Mouse (Mus musculus) heart, embryonic 13.5 days (tissue): Measurements from ENCODE around the gene Slc25a11. TPM values are rescaled to one million over a fixed set of nuclear protein-coding genes. Genes with fewer than 3 reads are reported as not detected.

ENCODE experiments used
- ATAC-seq: fragments of 200-750 bp; cut with Nextera tagmentation; 2 replicates; pipeline ENCODE4 v1.8.0; 2017; ENCODE audit warnings: moderate TSS enrichment; ENCODE audit not compliant: insufficient number of reproducible peaks, low FRiP score, low TSS enrichment; ENCODE audit errors: extremely low read depth
- H3K27ac ChIP-seq: fragments of 300-500 bp; sonication (generic); replicated peaks from 2 replicates; pipeline ENCODE4 v1.5.1; 2015; ENCODE audit warnings: moderate library complexity, mild to moderate bottlenecking, inconsistent platforms
- H3K27me3 ChIP-seq: fragments of 300-500 bp; sonication (generic); replicated peaks from 2 replicates; pipeline ENCODE4 v1.6.1; 2015; ENCODE audit warnings: mild to moderate bottlenecking, inconsistent platforms
- H3K36me3 ChIP-seq: fragments of 300-500 bp; sonication (generic); 2 replicates; pipeline ENCODE4 v1.6.1; 2015; ENCODE audit warnings: mild to moderate bottlenecking, inconsistent platforms
- H3K4me1 ChIP-seq: fragments of 300-500 bp; sonication (generic); 2 replicates; pipeline ENCODE4 v1.6.1; 2015; ENCODE audit warnings: inconsistent platforms
- H3K4me2 ChIP-seq: fragments of 300-500 bp; sonication (generic); 2 replicates; pipeline ENCODE4 v1.6.1; 2015; ENCODE audit warnings: inconsistent platforms, mild to moderate bottlenecking, moderate library complexity
- H3K4me3 ChIP-seq: fragments of 300-500 bp; sonication (generic); 2 replicates; pipeline ENCODE4 v1.5.1; 2015; ENCODE audit warnings: moderate library complexity, mild to moderate bottlenecking, inconsistent platforms
- H3K9ac ChIP-seq: fragments of 300-500 bp; sonication (generic); 2 replicates; pipeline ENCODE4 v1.6.1; 2015; ENCODE audit warnings: inconsistent platforms, mild to moderate bottlenecking, moderate library complexity
- H3K9me3 ChIP-seq: fragments of 300-500 bp; sonication (generic); 2 replicates; pipeline ENCODE4 v1.6.1; 2016; ENCODE audit warnings: inconsistent platforms
- WGBS: fragments of 180-500 bp; shearing (Covaris S2); methylation state at CpG from one replicate; pipeline ENCODE4 v1.1.7; 2015; ENCODE audit warnings: mixed read lengths; 5-methylcytosine and 5-hydroxymethylcytosine counted together
- polyA plus RNA-seq: library from polyadenylated mRNA; unstranded; fragments of >200 nt; fragmentation: Nextera tagmentation; extraction: Ambion mirVana; gene quantifications from 2 replicates; pipeline ENCODE4 v1.2.1, GENCODE M21; 2015

The Slc25a11 gene
- polyA plus RNA-seq = 234 and 262 TPM in 2 replicates

DNA sequence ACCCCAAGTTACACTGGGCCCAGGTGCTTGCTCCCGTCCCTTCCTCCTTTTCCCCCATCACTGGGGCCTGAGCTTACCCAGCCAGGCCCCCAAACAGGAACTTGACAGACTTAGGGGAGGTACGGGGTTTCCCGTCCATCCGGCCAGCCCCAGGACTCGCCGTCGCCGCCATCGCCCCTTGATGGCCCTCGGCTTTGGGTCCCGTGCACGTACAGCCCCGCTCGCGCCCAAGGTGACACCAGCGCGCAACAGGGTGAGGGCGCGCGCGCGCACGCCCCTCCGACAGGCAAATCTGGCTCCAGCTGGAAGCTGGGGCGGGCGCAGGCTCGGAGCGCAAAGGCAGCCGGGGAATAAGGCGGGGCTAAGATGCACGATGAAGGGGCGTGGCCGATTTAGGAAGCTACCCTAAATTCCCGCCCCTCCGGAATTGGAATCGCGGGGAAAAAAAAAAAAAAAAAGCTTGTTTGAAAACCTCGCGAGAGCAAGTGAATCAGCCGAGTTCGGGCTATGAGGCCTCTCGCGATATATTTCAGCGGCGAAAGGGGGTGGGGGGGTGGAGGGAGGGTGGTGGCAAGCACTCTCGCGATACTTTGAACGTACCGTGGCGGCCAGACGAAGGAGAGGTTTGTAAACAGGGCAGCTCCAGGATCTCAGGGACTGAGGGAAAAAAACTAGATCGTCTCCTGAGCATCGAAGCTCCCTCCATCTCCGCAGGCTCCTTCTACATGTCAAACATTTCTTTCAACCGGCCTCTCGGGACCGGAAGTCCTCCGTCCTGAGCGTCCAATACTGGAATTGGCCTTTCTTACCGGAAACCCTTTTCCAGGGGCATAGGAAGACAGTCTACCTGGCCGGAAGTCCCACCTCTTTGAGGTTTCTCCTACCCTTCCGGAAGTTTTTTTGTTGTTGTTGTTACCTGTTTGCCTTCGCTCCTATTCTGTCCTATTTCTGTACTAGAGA is at the start of gene Slc25a11, which contains the start of gene Rnf167:
TSS of gene Slc25a11 (minus strand) at position 789 of the 960 bp plus-strand sequence.
TSS of gene Rnf167 (plus strand) at position 545 of the 960 bp plus-strand sequence.
- H3K27ac ChIP-seq = peak within 1 kb of the TSS; percentile 95
- peak within 1 kb of the TSS; percentile 96 for H3K9ac ChIP-seq
- ATAC-seq = peak; percentile 86
- WGBS = under 1% methylated on average over 63 of the region's 63 CpGs
- H3K9me3 ChIP-seq = no peaks in the 10 kb centered on the region
- H3K36me3 ChIP-seq = peaks cover 70% of the 10 kb centered on the region
- H3K27me3 ChIP-seq = no peaks in the 10 kb centered on the region
- H3K4me2 ChIP-seq = peak within 1 kb of the TSS; percentile 99
- peak within 1 kb of the TSS; percentile 77 for H3K4me3 ChIP-seq
- peaks cover 56% of the 10 kb centered on the region for H3K4me1 ChIP-seq

DNA sequence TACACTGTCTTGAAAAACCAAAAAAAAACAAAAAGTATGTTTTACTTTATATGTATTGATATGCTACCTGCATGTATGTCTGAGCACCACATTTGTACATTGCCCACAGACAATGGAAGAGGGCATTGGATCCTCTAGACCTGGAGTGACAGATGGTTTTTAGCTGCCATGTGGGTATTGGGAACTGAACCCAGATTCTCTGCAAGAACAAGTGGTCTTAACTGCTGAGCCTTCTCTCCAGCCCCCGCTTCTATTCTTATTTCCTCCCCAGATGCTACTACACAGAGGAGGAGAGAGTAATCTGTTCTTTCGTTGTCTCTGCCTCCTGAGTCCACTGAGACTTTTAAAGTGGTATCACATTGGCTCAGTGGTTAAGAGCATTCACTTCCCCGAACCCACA is 46.2 kb upstream of the Slc25a11 start:
- Histone ChIP-seq H3K36me3 (no peaks in the 10 kb centered on the region), H3K4me3 (no peak overlapping the region), H3K4me2 (no peak overlapping the region), H3K9me3 (no peaks in the 10 kb centered on the region), H3K27ac (no peak overlapping the region), H3K4me1 (peaks cover 15% of the 10 kb centered on the region), H3K27me3 (no peaks in the 10 kb centered on the region), H3K9ac (no peak overlapping the region)
- WGBS = 43% methylated on average over 3 of the region's 3 CpGs
- ATAC-seq = no peak

GRCm38 (mm10) chr11:70689578-70689977 is 42.3 kb upstream of the Slc25a11 start:
- no peak overlapping the region for H3K27ac ChIP-seq
- no peaks in the 10 kb centered on the region for H3K9me3 ChIP-seq
- no peaks in the 10 kb centered on the region for H3K27me3 ChIP-seq
- WGBS = 40% methylated on average over 4 of the region's 4 CpGs
- H3K4me1 ChIP-seq = peaks cover 29% of the 10 kb centered on the region
- no peak overlapping the region for H3K4me2 ChIP-seq
- no peak for ATAC-seq
- H3K9ac ChIP-seq = no peak overlapping the region; the same call in 1 of the 2 replicates
- H3K4me3 ChIP-seq = no peak overlapping the region
- H3K36me3 ChIP-seq = peaks cover 10% of the 10 kb centered on the region

DNA sequence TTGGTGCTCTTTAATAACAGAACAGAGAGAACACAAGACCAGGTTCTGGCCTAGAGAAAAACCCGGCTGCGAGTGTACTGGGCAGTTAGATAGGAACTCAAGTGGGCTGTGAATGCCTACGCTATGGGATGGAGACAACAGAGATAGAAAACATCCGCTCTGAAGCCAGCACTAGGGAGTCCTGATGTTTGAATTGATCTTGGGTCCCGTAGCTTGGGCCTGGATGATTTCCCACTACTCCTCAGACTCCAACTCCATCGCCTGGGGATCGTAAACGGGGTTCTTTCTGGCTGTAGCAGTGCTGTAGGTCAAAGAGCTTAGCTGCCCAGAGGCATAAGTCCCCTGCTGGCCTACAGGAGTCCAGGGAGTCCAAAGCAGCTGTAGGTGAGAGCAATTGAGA is 41.1 kb upstream of the Slc25a11 start:
- peak overlapping the region; percentile 82 for H3K4me3 ChIP-seq
- no peaks in the 10 kb centered on the region for H3K9me3 ChIP-seq
- H3K4me2 ChIP-seq = peak overlapping the region; percentile 91
- peaks cover 23% of the 10 kb centered on the region for H3K36me3 ChIP-seq
- 15% methylated on average over 8 of the region's 8 CpGs for WGBS
- H3K4me1 ChIP-seq = peaks cover 29% of the 10 kb centered on the region
- no peaks in the 10 kb centered on the region for H3K27me3 ChIP-seq
- peak overlapping the region; percentile 85 for H3K27ac ChIP-seq
- ATAC-seq = no peak
- H3K9ac ChIP-seq = peak overlapping the region; percentile 85

DNA sequence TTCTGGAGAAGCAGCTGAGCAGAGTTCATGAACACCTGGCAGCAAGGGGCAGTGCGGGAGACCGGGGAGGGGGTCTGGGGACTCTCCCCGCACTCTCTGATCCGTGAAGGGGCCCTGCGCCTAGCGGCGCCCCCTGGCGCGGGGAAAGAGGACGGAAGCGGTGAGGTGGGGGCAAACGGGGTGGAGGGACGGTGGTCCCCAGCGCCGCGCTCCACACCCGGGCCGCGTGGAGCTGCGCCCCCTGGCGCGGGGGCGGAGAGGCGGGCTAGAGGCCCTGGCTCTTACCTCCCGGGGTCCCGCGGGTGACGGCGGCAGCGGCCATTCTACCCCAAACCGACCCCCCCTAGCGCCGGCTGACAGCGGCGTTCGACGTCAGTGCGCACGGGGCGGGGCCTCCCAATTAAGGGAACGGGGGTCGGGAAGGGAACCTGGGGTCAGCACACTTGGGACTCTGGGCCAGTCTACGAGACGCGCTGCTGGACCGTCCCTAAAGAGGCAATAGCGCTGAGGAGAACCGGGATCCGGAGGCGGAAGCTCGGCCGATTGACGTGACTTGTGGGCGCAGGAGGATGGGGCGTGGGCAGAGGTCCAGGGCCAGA is 40.4 kb upstream of the Slc25a11 start, which contains the start of gene Camta2:
TSS of gene Camta2 (minus strand) at position 505 of the 599 bp plus-strand sequence.
- Histone ChIP-seq H3K4me3 (peak within 1 kb of the TSS; percentile 82), H3K27me3 (no peaks in the 10 kb centered on the region), H3K9me3 (no peaks in the 10 kb centered on the region), H3K4me2 (peak within 1 kb of the TSS; percentile 91), H3K27ac (peak within 1 kb of the TSS; percentile 85), H3K36me3 (peaks cover 29% of the 10 kb centered on the region), H3K4me1 (peaks cover 29% of the 10 kb centered on the region), H3K9ac (peak within 1 kb of the TSS; percentile 85)
- ATAC-seq = peak; percentile 80
- under 1% methylated on average over 55 of the region's 55 CpGs for WGBS

DNA sequence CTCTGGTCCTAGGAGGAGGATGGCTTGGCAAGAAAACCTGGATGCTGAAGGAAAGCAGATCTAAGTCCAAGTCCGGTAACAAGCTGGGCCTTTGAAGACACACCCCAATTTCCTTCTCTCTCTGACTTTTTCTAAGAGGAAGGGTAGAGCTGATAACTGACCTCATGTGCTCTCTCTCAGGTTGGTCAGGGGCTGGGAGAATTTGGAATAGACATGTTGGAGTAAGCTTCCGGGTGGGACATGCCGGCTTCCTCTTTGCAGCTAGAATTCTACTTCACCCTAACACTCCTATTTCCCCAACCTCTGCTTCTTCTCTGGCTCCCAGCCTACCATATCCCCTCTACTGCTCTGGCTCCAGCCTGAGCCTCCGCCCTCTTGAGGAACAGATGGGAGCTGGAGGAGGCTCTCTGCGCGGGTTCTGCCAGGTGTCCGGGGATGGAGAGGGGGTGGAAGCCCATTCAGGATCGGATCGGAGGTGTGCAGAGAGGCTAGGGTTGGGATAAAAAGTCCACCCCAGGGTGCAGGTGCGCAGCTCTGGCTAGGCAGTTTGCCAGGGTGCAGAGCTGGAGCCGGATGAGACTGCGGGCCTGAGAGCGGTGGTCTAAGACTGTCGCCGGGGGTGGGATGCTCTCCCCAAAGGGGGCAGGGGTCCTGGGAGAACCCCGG is 39.8 kb upstream of the Slc25a11 start:
- Histone ChIP-seq H3K9ac (peak overlapping the region; percentile 85), H3K36me3 (peaks cover 36% of the 10 kb centered on the region), H3K27me3 (no peaks in the 10 kb centered on the region), H3K4me2 (peak overlapping the region; percentile 91), H3K4me1 (peaks cover 35% of the 10 kb centered on the region), H3K27ac (peak overlapping the region; percentile 85), H3K9me3 (no peaks in the 10 kb centered on the region), H3K4me3 (peak overlapping the region; percentile 82)
- WGBS = 4% methylated on average over 16 of the region's 16 CpGs
- peak; percentile 24; the same call in 1 of the 2 replicates for ATAC-seq

GRCm38 (mm10) chr11:70683640-70684039 is 36.4 kb upstream of the Slc25a11 start:
- Histone ChIP-seq H3K4me3 (no peak overlapping the region), H3K27me3 (no peaks in the 10 kb centered on the region), H3K9ac (no peak overlapping the region; the same call in 1 of the 2 replicates), H3K4me2 (no peak overlapping the region), H3K9me3 (no peaks in the 10 kb centered on the region), H3K36me3 (peaks cover 66% of the 10 kb centered on the region), H3K4me1 (peaks cover 24% of the 10 kb centered on the region), H3K27ac (no peak overlapping the region)
- 78% methylated on average over 5 of the region's 5 CpGs for WGBS
- ATAC-seq = no peak

DNA sequence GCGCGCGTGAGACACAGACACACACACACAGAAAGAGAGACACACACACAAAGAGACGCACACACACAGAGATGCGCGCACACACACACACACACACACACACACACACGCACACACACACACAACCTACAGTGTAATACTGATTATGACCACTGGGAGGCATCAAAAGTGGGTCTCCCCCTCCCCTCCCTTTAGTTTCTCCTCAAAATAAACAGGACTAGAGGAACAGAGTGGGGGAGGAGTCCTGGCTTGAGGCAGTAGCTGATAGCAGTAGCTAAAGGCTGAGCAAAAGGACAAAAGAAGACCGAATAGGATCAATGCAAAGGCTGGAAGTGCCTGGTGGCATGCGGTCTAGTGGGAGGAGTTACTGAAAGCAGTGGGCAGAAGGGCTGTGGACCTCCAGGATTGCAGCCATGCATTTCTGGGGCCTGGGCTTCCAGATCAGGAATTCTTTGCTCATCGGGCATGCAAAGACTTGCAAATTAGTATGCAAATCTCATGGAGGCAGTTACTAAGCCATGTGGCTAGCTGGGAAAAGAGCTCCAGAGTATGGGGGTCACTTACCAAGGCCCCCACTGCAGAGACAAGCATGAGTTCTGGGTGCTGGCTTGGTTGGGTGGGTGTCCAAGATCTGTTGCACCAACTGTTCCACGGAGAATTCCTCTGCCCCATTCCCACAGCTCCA is 34.8 kb upstream of the Slc25a11 start:
- H3K9me3 ChIP-seq = no peaks in the 10 kb centered on the region
- 0 out of 2 replicates have a peak overlapping the region, but pooled peaks have one; percentile 20 for H3K27ac ChIP-seq
- H3K4me2 ChIP-seq = peak overlapping the region; percentile 22; the same call in 1 of the 2 replicates
- WGBS = 25% methylated on average over 11 of the region's 11 CpGs
- H3K27me3 ChIP-seq = no peaks in the 10 kb centered on the region
- H3K36me3 ChIP-seq = peaks cover 75% of the 10 kb centered on the region
- H3K4me1 ChIP-seq = peaks cover 15% of the 10 kb centered on the region
- ATAC-seq = no peak
- H3K9ac ChIP-seq = peak overlapping the region; percentile 50; the same call in 1 of the 2 replicates
- no peak overlapping the region for H3K4me3 ChIP-seq

DNA sequence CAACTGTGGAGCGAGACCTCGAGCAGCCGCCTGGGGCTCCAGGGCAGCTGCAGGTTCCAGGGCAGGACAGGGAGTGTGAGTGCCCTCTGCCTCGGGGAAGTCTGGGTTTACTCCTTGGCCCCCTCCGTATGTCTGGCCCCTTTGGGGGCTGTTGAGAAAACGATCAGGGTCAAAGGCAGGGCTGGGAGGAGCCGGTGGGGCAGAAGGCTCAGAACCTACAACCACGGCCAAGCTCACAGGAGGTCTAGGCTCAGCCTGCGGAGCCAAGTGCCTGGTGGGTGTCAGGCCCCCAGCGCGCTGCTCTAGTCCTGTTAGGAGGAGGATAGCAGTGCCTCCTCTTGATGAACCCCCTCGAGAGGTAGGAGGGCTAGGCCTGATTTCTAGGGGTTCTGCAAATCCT is 33.9 kb upstream of the Slc25a11 start:
- ATAC-seq = no peak
- Histone ChIP-seq H3K27me3 (no peaks in the 10 kb centered on the region), H3K9ac (no peak overlapping the region), H3K27ac (no peak overlapping the region), H3K9me3 (no peaks in the 10 kb centered on the region), H3K4me3 (no peak overlapping the region), H3K36me3 (peaks cover 84% of the 10 kb centered on the region), H3K4me1 (peaks cover 11% of the 10 kb centered on the region), H3K4me2 (no peak overlapping the region)
- WGBS = 50% methylated on average over 12 of the region's 12 CpGs

GRCm38 (mm10) chr11:70679894-70680293 is 32.6 kb upstream of the Slc25a11 start:
- no peak overlapping the region for H3K4me3 ChIP-seq
- 88% methylated on average over 8 of the region's 8 CpGs for WGBS
- peaks cover 12% of the 10 kb centered on the region for H3K4me1 ChIP-seq
- H3K4me2 ChIP-seq = no peak overlapping the region
- H3K27me3 ChIP-seq = no peaks in the 10 kb centered on the region
- no peak overlapping the region for H3K27ac ChIP-seq
- ATAC-seq = no peak
- no peaks in the 10 kb centered on the region for H3K9me3 ChIP-seq
- no peak overlapping the region for H3K9ac ChIP-seq
- H3K36me3 ChIP-seq = peaks cover 89% of the 10 kb centered on the region
